Mouse (Mus musculus) small intestine, adult 2 months (tissue): Measurements from ENCODE around the gene Cfap54.

Experiments
- CTCF ChIP-seq: fragments of 200-500 bp; IDR thresholded peaks from 2 replicates; pipeline ENCODE4 v1.5.1; 2012; ENCODE audit warnings: low read depth, mild to moderate bottlenecking, control low read depth, inconsistent platforms, low read length, moderate library complexity, mixed read lengths; ENCODE audit not compliant: insufficient replicate concordance, insufficient read length; ENCODE audit errors: extremely low read depth
- POLR2A ChIP-seq: fragments of 200-500 bp; IDR thresholded peaks from 2 replicates; pipeline ENCODE4 v1.6.1; 2012; ENCODE audit warnings: low read depth, mild to moderate bottlenecking, control low read depth, inconsistent platforms, low read length, moderate library complexity

DNA sequence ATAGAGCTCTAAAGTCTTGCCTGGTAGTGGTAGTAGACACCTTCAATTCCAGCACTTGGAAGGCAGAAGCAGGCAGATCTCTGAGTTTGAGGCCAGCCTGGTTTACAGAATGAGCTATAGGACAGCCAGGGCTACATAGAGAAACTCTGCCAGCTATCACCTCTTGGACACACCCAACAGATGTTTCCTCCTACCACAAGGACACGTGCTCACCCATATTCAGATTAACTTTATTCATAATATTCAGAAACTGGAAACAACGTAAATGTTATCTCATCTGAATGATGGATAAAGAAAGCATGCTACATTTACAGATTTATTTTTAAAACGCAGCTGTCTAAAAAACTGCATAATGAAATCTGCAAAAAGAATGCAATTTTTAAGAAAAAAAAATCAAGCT, 351.1 kb downstream of the Cfap54 start:
- TF ChIP-seq CTCF: no peak
- no peak for TF ChIP-seq POLR2A
